Mouse (Mus musculus) MN1 (cell line): ENCODE results near the gene Diaph3.
"Not testable (repeated sequence)": the region's sequence is repeated elsewhere in the genome, so short reads cannot be mapped to it uniquely, and the experiment has no call there.

Experiments used
- DNase-seq: peaks from one replicate; pipeline ENCODE4 v3.0.0-alpha.2; 2016; ENCODE audit warnings: low spot score

The Diaph3 gene

GRCm38 (mm10) chr14:87140963-87141486 is at the start of gene Diaph3:
Gene Diaph3, minus strand, starts transcription at chr14:87141235.
- DNase-seq: peak; percentile 98

- no peak for DNase-seq
Measured at GRCm38 (mm10) chr14:87190685-87191084, 49.6 kb upstream of the Diaph3 start.

GRCm38 (mm10) chr14:87171577-87171976 is 30.5 kb upstream of the Diaph3 start:
- no peak for DNase-seq

GRCm38 (mm10) chr14:87169151-87169550 is 28.1 kb upstream of the Diaph3 start:
- DNase-seq: no peak

DNA sequence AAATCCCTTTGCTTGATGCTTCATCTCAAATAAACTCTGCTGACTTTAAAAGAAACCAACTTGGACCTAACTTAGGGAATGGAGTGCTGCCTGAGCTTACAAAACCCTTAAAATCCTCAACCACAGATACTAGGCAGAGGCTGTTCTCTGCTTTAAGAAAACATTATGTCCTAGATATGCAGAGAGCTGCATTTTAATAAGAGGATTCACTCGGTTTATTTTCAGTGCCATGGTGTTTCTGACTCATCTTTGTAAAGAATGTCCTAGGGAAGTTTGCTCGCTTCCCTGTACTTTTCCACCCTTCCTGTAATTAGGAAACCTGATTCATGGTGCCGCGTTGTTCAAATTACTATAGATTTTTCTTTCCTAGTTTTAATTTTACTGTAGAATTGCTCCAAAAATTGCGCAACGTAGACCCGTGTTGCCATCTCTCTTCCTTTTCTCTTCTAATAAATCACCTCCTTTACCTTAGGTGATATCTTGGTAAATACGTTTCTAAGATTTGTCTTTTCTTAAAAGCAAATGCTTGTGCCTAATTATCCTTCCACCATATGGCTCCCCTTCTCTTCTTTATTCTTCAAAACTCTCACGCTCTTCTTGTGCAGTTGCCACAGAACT is 14.7 kb upstream of the Diaph3 start:
- DNase-seq: no peak

DNA sequence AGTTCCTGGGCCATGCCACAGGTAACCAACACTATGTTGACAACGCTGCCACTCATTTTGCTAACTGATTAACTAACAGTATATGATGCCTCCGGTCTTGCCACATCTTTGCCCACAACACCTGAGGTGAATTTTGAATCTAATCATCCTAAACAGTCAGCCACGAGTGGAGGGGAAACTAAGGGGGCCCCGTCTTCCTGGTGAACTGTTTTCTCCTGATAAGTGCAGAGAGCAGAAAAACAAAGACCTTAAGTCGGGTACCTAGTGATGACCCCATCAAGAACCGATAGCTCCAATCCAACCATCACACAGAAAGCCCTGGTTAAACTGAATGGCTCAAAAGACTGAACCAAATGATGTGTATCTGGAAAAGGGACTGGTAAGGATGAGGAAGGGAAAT is 8.6 kb upstream of the Diaph3 start:
- no peak for DNase-seq

GRCm38 (mm10) chr14:87146704-87147103 is 5.7 kb upstream of the Diaph3 start:
- DNase-seq: no peak

GRCm38 (mm10) chr14:87145351-87145750 is 4.3 kb upstream of the Diaph3 start:
- no peak for DNase-seq

GRCm38 (mm10) chr14:87141777-87142176 is 742 bp upstream of the Diaph3 start:
- no peak for DNase-seq

DNA sequence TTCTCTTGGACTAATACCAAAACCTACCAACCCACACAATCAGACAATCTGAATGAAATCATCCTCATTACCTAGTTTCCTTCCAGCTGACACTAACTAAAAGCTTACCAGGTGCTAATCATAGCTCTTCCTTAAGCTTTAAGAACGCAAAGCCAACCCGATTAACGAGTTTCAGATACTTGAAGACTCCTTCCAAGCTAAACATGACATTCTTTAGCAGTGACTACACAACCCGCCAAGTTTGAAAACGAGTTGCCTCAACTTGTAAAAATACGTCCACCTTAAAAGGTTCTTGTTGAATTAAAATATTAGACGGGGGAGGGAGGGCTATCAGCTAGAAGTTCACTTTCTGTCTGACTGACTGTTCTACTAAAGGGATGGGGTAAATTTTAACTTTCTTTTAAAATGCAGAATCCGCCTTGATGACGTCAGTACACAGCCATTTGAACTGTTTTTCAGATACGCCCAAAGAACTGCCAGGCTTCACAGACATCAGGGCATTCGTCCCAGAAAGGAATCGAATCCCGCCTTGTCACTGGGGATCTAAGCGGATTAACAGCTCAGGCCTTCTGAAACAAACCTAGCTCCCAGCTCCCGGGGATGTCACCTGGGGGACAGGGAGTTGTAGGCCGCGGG is 590 bp downstream of the Diaph3 start:
- peak; percentile 53 for DNase-seq

GRCm38 (mm10) chr14:87126076-87126639 is 14.9 kb downstream of the Diaph3 start:
- no peak for DNase-seq

- no peak for DNase-seq
Measured at GRCm38 (mm10) chr14:87125492-87125891, 15.5 kb downstream of the Diaph3 start.

- DNase-seq: no peak
Measured at GRCm38 (mm10) chr14:87123091-87123490, 17.9 kb downstream of the Diaph3 start.

DNA sequence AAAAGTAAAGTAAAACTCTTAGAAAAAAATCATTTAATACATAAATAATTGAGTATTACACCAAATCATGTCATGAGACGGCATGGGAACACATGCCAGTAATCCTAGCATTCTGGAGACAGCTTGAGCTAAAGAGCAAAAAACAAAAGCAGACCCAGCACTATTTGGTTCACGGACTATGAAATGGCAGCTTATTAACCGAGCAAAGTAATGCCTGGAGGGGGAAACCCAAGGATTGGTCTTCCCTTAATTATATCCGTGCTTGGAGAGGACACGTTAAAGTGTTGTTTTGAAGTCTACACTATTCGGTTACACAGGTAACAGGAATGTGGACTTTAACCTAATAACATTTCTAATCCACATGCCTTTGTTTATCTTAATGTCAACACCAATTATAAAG is 19.2 kb downstream of the Diaph3 start:
- DNase-seq: no peak

- DNase-seq: no peak
Measured at GRCm38 (mm10) chr14:87110634-87111033, 30.4 kb downstream of the Diaph3 start.

- no peak for DNase-seq
Measured at GRCm38 (mm10) chr14:87099380-87100088, 41.5 kb downstream of the Diaph3 start.

GRCm38 (mm10) chr14:87098093-87098492 is 42.9 kb downstream of the Diaph3 start:
- no peak for DNase-seq

- no peak for DNase-seq
Measured at GRCm38 (mm10) chr14:87091522-87091921, 49.5 kb downstream of the Diaph3 start.

- no peak for DNase-seq
Measured at GRCm38 (mm10) chr14:87091108-87091507, 49.9 kb downstream of the Diaph3 start.

- DNase-seq: no peak
Measured at GRCm38 (mm10) chr14:87088928-87089327, 52.1 kb downstream of the Diaph3 start.

- no peak for DNase-seq
Measured at GRCm38 (mm10) chr14:87088456-87088855, 52.6 kb downstream of the Diaph3 start.

- DNase-seq: no peak
Measured at GRCm38 (mm10) chr14:87087996-87088395, 53.0 kb downstream of the Diaph3 start.

DNA sequence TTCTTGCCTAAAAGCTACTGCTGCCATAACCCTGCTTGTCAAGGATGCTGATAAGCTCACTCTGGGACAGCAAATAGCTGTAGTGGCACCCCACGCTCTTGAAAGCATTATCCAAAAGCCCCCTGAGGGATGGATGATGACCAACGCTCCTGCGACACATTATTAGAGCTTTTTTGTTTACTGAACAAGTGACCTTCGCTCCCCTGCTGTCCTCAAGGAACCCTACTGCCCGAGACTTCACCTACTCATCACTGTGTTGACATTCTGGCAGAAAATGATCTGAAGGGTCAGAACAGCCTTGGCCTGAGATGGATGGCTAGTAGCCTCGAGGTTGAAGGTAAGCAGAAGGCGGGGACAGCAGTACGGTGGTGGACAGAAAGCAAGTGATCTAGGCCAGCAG is 56.1 kb downstream of the Diaph3 start:
- DNase-seq: not testable (repeated sequence)
